19 mouse cellular contexts compared by ENCODE assay signal in the genomic region with DNA sequence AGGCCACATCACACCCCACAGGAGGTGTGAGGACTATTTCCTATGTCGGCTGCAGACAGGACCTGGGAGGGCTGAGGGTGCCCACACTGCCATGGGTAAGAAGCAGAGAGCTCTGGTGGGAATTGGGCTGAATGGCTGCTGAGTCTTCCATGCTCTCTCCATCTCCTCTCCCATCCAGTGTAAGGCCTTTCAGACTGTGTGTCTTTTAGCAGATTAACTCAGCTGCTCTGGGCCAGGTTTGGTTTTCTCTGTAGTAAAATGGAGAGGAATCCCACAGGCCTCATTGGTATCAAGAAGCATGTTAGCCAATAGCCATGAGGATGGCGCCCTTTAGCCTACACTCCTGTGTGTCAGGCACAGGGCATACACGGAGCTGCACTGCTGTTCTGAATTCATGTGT. TPM values are rescaled to one million over a fixed set of nuclear protein-coding genes. Genes with fewer than 3 reads are reported as not detected.
DNase-seq lines count a peak whose midpoint lies in the region; ATAC-seq and TF ChIP-seq lines count a peak whose summit lies in the region.
"Had no signal": no experiment of that assay in that cellular context is flagged by ENCODE, and none has a peak within 500 bp of the region (broad histone marks: within the 10 kb centered on the region; RNA-seq: fewer than 3 reads in every experiment).

No protein-coding gene starts in this region.

- H3K4me2 ChIP-seq in midbrain, embryonic 11.5 days = no peak overlapping the region
- H3K4me2 ChIP-seq in midbrain, postnatal 0 days (ENCODE audit: low read depth, low read length, poor library complexity, severe bottlenecking) = no peak overlapping the region

- no peak for TF ChIP-seq CTCF in midbrain, postnatal 0 days (IDR thresholded peaks at IDR 0.05)

- no peak overlapping the region for H3K4me3 ChIP-seq in midbrain, embryonic 11.5 days (ENCODE audit: low read depth, low read length)
- no peak overlapping the region for H3K4me3 ChIP-seq in midbrain, postnatal 0 days (ENCODE audit: low read depth, low read length)

- H3K9ac ChIP-seq in midbrain, embryonic 11.5 days (ENCODE audit: low read length) = no peak overlapping the region
- H3K9ac ChIP-seq in midbrain, postnatal 0 days (replicated peaks; ENCODE audit: low read length, poor library complexity, severe bottlenecking) = no peak overlapping the region

- H3K36me3 ChIP-seq in midbrain, embryonic 11.5 days (ENCODE audit: control insufficient read depth, insufficient read depth, low read length) = no peaks in the 10 kb centered on the region
- H3K36me3 ChIP-seq in midbrain, postnatal 0 days (ENCODE audit: insufficient read depth, low read length) = no peaks in the 10 kb centered on the region
- H3K36me3 ChIP-seq: G1E had no signal

- H3K27me3 ChIP-seq in midbrain, embryonic 11.5 days (ENCODE audit: control insufficient read depth, insufficient read depth, low read length) = no peaks in the 10 kb centered on the region
- no peaks in the 10 kb centered on the region for H3K27me3 ChIP-seq in midbrain, postnatal 0 days (ENCODE audit: insufficient read depth, low read length)
- H3K27me3 ChIP-seq: Patski had no signal

- ATAC-seq in midbrain, embryonic 11.5 days (ENCODE audit: low FRiP score) = no peak
- ATAC-seq in midbrain, postnatal 0 days (ENCODE audit: low FRiP score) = no peak
- ATAC-seq: activated CD4-positive, CD25-positive, alpha-beta regulatory T cell, adult 4 months; CD4-positive, CD25-positive, alpha-beta regulatory T cell, adult 4 months; Patski had no signal

- WGBS in midbrain, embryonic 11.5 days = 82% methylated on average over 3 of the region's 3 CpGs
- WGBS in midbrain, postnatal 0 days = 76% methylated on average over 3 of the region's 3 CpGs

- H3K27ac ChIP-seq in midbrain, embryonic 11.5 days (ENCODE audit: low read depth, low read length) = no peak overlapping the region
- H3K27ac ChIP-seq in midbrain, postnatal 0 days (ENCODE audit: low read depth, low read length) = no peak overlapping the region

- H3K9me3 ChIP-seq in midbrain, embryonic 11.5 days (ENCODE audit: control insufficient read depth, low read length) = no peaks in the 10 kb centered on the region
- no peaks in the 10 kb centered on the region for H3K9me3 ChIP-seq in midbrain, postnatal 0 days (ENCODE audit: low read length)
- H3K9me3 ChIP-seq: G1E had no signal

- H3K4me1 ChIP-seq in midbrain, embryonic 11.5 days (ENCODE audit: control insufficient read depth, insufficient read depth, low read length) = peaks cover 4% of the 10 kb centered on the region; the same call in 1 of the 2 replicates
- no peaks in the 10 kb centered on the region for H3K4me1 ChIP-seq in midbrain, postnatal 0 days (ENCODE audit: insufficient read depth, low read length)

- peak; percentile 79 for DNase-seq in heart, adult 11 months
- no peak for DNase-seq in heart, postnatal 4 days
- DNase-seq in midbrain, embryonic 11.5 days (ENCODE audit: low spot score, missing footprints) = peak; percentile 72
- no peak for DNase-seq in midbrain, postnatal 0 days (ENCODE audit: low spot score)
- DNase-seq: adrenal gland, adult 2 months; adrenal gland, adult 8-10 months; adrenal gland, postnatal 10 days; adrenal gland, postnatal 14 days; adrenal gland, postnatal 25 days; adrenal gland, postnatal 36 days; B cell, adult 2 months; cerebellum, adult 11 months; cerebellum, adult 11-12 months; cerebellum, adult 18-20 months had no signal

RNA-seq across cellular contexts. Expression of a gene that starts 1.6 kb away (rescaled TPM):
- total RNA-seq in heart, postnatal 4 days (2021) = under 1 TPM; 0.14 to 0.18 TPM
- polyA plus RNA-seq in midbrain, embryonic 11.5 days (2014; fragmentation: Nextera tagmentation; extraction: Ambion mirVana) = 0.12 and 0.37 TPM in 2 replicates
- 0.24 and 0.38 TPM in 2 replicates for total RNA-seq in midbrain, postnatal 0 days (2014; rRNA removed)
- 0.09 and 0.25 TPM in 2 replicates for polyA plus RNA-seq in midbrain, postnatal 0 days (2015; fragmentation: Nextera tagmentation; extraction: Ambion mirVana)
- total RNA-seq: adrenal gland, postnatal 25 days; G1E; MEL had no signal
- polyA plus RNA-seq: activated CD4-positive, CD25-positive, alpha-beta regulatory T cell, adult 4 months; CD4-positive, CD25-positive, alpha-beta regulatory T cell, adult 4 months; G1E had no signal

Comparison
In these comparisons a context has a peak if more than half of its experiments do, and no peak if none do; other contexts are left out.
1. DNase-seq: peak in heart, adult 11 months (single experiment) and midbrain, embryonic 11.5 days (single experiment); none in heart, postnatal 4 days (single experiment) and midbrain, postnatal 0 days (single experiment).